Mouse (Mus musculus) central nervous system, embryonic 18 days (tissue): ENCODE data around the gene Psmd10. TPM values are rescaled to one million over a fixed set of nuclear protein-coding genes. Genes with fewer than 3 reads are reported as not detected.

Experiments used
- polyA plus RNA-seq: library from polyadenylated mRNA; depleted of rRNA; stranded (reverse); fragments of >200 nt; gene quantifications from 2 replicates; pipeline ENCODE4 v1.2.3, GENCODE M21; 2012; rRNA removed

Gene Psmd10
- 19.2 and 21.9 TPM in 2 replicates for polyA plus RNA-seq

DNA sequence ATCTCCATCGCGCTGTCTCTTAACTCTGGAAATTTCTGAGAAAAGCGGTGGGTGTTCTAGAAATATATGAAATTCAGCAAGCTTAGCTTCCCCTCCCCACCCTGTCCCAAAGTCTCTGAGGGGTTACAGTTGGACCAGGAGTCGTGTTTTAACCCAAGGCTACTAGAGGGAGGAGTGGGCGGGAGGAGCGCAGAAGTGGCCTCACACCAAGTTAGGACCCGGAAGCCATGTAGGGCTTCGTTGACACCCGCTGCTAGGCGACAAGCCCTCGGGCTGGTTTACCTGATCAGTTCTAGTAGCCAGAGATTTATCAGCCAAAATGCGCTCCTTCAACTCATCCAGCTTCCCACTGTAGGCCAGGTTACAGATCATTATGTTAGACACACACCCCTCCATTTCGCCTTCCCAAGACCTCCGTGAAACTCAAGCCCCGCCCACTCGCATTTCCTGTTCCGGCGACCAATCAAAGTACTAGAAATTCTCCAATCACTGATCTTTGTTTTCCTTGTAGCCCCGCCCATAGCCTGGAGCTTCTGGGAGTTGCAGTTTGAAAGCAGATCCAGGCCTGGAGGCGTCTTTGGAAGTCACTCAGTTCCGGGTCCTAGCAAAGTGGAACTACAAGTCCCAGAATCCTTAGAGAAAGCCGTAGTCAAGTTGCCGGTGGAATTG, at the start of gene Psmd10, which contains the start of gene Atg4a:
Gene Psmd10, minus strand, starts transcription at position 457 of the 669 bp plus-strand sequence.
Gene Atg4a, plus strand, starts transcription at position 636 of the 669 bp plus-strand sequence.

DNA sequence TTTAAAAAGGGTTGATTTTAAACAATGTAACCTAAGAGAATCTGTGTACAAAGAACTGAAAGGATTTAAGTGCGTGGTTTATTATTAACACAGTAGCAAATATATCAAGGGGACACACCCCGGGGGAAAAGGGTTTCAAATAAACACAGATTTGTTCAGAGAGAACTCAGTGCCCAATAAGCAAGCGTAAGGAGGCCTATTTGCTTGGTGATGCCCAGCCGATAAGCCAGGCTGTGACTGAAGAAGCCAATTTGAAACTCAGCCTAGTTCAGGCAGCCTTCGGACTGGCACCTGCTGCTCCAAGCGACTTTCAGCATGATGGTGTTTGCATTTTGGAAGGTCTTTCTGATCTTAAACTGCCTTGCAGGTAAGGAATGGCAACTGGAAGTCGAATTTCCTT, 49.2 kb downstream of the Psmd10 start, which contains the start of gene Vsig1:
Gene Vsig1, plus strand, starts transcription at position 249 of the 400 bp plus-strand sequence.

Other genes with a start within 250 kb of the Psmd10 start
- gene Tex13b, start 143.3 kb downstream of the Psmd10 start, polyA plus RNA-seq: not detected in 2 replicates
- gene Vsig1, start 49.1 kb downstream of the Psmd10 start, polyA plus RNA-seq: 0.08 and 0.10 TPM in 2 replicates
- gene Atg4a, start 179 bp upstream of the Psmd10 start, polyA plus RNA-seq: 13.2 and 15.0 TPM in 2 replicates